Mouse (Mus musculus): ENCODE results near the gene Bbs5. TPM values are rescaled to one million over a fixed set of nuclear protein-coding genes. Genes with fewer than 3 reads are reported as not detected.

Bbs5 gene
- polyA plus RNA-seq, 1 experiment = 47.2 TPM

DNA sequence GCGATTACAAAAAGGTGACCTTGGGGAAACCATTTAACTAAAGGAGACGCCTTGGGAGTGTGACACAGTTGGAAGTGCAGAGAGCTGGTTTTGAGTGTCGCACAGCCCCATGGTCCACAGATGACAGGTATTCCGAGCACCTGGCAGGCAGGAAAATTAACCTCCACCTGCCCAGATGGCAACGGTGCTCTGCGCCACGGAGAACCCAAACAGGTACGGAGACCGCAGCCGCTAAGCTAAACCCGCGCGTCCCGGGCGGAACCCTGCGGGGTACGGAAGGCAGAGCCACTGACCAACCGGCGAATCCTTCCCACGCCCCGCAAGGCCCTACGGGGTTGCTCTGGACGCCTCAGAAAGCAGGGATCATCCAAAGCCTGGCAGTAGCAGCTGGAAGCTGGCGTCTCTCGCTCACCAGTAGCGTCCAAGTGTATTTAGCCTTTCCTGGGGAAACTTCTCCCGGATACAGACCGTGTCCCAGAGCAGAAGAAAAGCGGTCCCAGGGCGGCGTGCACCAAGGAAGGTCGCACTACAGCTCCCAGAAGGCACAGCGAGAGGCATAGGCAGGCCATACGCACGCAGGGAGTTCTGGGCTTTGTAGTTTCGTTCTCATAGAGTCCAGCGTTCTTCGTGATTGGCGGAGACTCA lies 66.1 kb downstream of the Bbs5 start, which contains the start of gene Fastkd1:
Gene Fastkd1, minus strand, starts transcription at position 536 of the 645 bp plus-strand sequence.
- peak within 1 kb of the TSS; percentile 95 for H3K27ac ChIP-seq (ENCODE audit: control insufficient read depth, insufficient read depth, low read depth, low read length)
- peak within 1 kb of the TSS; percentile 97 for H3K4me3 ChIP-seq (ENCODE audit: control insufficient read depth, low read depth, low read length)
- TF ChIP-seq CTCF (IDR thresholded peaks at IDR 0.05; ENCODE audit: control insufficient read depth, insufficient read depth, insufficient replicate concordance, low read depth, low read length) (no peak), POLR2A (IDR thresholded peaks at IDR 0.05; ENCODE audit: control insufficient read depth, low read depth, low read length) (peak; percentile 91)
- no peaks in the 10 kb centered on the region for H3K27me3 ChIP-seq (ENCODE audit: control insufficient read depth, insufficient read depth, low read length)
- no peaks in the 10 kb centered on the region for H3K36me3 ChIP-seq (ENCODE audit: control insufficient read depth, insufficient read depth, low read length)
- peaks cover 5% of the 10 kb centered on the region for H3K4me1 ChIP-seq (ENCODE audit: control insufficient read depth, insufficient read depth, low read length)

DNA sequence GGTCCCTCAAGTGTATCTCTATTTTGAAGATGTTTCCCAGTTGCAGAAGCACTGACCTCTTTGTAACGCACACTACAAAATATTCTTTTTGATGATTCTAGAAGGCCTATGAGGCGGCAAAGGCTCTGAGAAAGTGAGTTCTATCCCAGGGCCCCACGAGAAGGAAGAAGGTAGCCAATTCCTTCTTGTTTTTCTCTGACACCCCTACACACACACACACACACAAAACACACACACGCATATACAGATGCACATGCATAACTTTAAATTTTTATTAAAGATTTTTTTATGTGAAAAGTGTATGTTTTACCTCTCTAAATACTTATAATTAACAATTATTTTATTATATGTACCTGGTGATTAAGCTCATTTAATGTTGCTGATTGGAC lies 66.6 kb downstream of the Bbs5 start:
- peak overlapping the region; percentile 97 for H3K4me3 ChIP-seq (ENCODE audit: control insufficient read depth, low read depth, low read length)
- H3K27me3 ChIP-seq (ENCODE audit: control insufficient read depth, insufficient read depth, low read length) = no peaks in the 10 kb centered on the region
- peaks cover 5% of the 10 kb centered on the region for H3K4me1 ChIP-seq (ENCODE audit: control insufficient read depth, insufficient read depth, low read length)
- H3K36me3 ChIP-seq (ENCODE audit: control insufficient read depth, insufficient read depth, low read length) = no peaks in the 10 kb centered on the region
- TF ChIP-seq POLR2A (IDR thresholded peaks at IDR 0.05; ENCODE audit: control insufficient read depth, low read depth, low read length) (no peak), CTCF (IDR thresholded peaks at IDR 0.05; ENCODE audit: control insufficient read depth, insufficient read depth, insufficient replicate concordance, low read depth, low read length) (no peak)
- no peak overlapping the region for H3K27ac ChIP-seq (ENCODE audit: control insufficient read depth, insufficient read depth, low read depth, low read length)

DNA sequence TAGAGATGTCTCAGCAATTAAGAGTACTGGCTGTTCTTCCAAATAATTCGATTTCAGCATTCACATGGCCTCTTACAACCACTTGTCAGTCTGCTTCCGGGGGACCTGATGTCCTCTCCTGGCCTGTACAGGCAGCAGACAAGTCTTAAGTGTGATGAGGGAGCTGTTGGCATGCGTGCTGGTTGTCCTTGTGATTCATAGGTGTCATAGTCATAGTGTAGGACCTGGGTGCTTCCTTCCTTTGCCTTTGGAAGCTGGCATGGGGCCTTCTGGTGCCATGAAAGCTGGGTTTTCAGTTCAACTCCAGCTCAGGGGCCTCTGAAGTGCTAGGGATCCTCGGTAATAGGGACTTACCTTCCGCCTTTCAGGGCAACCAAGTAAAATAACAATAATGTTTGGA lies 67.2 kb downstream of the Bbs5 start:
- Histone ChIP-seq H3K36me3 (ENCODE audit: control insufficient read depth, insufficient read depth, low read length) (no peaks in the 10 kb centered on the region), H3K4me3 (ENCODE audit: control insufficient read depth, low read depth, low read length) (no peak overlapping the region), H3K4me1 (ENCODE audit: control insufficient read depth, insufficient read depth, low read length) (peaks cover 5% of the 10 kb centered on the region), H3K27me3 (ENCODE audit: control insufficient read depth, insufficient read depth, low read length) (no peaks in the 10 kb centered on the region), H3K27ac (ENCODE audit: control insufficient read depth, insufficient read depth, low read depth, low read length) (no peak overlapping the region)
- TF ChIP-seq POLR2A (IDR thresholded peaks at IDR 0.05; ENCODE audit: control insufficient read depth, low read depth, low read length) = no peak
- no peak for TF ChIP-seq CTCF (IDR thresholded peaks at IDR 0.05; ENCODE audit: control insufficient read depth, insufficient read depth, insufficient replicate concordance, low read depth, low read length)

DNA sequence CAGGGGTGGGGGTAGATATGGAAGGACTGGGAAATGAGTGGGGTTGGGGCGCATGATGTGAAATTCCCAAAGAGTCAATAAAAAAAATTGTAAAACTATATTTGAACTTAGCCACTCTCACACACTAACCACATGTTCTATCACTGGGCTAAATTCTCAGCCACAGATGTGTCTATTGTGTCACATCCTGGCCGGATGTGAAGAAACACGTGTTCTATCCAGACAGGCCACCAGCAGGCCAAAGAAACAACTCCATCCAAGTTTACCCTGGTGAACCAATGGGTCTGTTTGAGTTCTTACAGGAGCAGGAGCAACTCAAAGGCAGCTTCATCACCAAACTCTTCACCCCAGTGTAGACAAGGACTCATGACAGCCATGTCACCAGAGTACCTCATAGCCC lies 69.5 kb downstream of the Bbs5 start:
- H3K27me3 ChIP-seq (ENCODE audit: control insufficient read depth, insufficient read depth, low read length) = no peaks in the 10 kb centered on the region
- TF ChIP-seq CTCF (IDR thresholded peaks at IDR 0.05; ENCODE audit: control insufficient read depth, insufficient read depth, insufficient replicate concordance, low read depth, low read length) (no peak), POLR2A (IDR thresholded peaks at IDR 0.05; ENCODE audit: control insufficient read depth, low read depth, low read length) (no peak)
- H3K4me3 ChIP-seq (ENCODE audit: control insufficient read depth, low read depth, low read length) = no peak overlapping the region
- no peaks in the 10 kb centered on the region for H3K36me3 ChIP-seq (ENCODE audit: control insufficient read depth, insufficient read depth, low read length)
- no peak overlapping the region for H3K27ac ChIP-seq (ENCODE audit: control insufficient read depth, insufficient read depth, low read depth, low read length)
- peaks cover 5% of the 10 kb centered on the region for H3K4me1 ChIP-seq (ENCODE audit: control insufficient read depth, insufficient read depth, low read length)

Other genes with a start within 250 kb of the Bbs5 start
- gene Lrp2, start 61.1 kb upstream of the Bbs5 start, polyA plus RNA-seq (2012; rRNA removed) = 0.32 and 2.3 TPM in 2 replicates
- 2.4 and 2.7 TPM in 2 replicates for gene Klhl41, start 22.9 kb downstream of the Bbs5 start, polyA plus RNA-seq (2012; rRNA removed)
- gene Fastkd1, start 66.3 kb downstream of the Bbs5 start, polyA plus RNA-seq (2012; rRNA removed) = 6.2 and 7.8 TPM in 2 replicates
- gene Ppig, start 75.4 kb downstream of the Bbs5 start, polyA plus RNA-seq (2012; rRNA removed) = 8.4 and 15.3 TPM in 2 replicates
- 19.2 and 19.9 TPM in 2 replicates for gene Ccdc173, start 142.4 kb downstream of the Bbs5 start, polyA plus RNA-seq (2012; rRNA removed)
- gene Phospho2, start 142.5 kb downstream of the Bbs5 start, polyA plus RNA-seq (2012; rRNA removed) = 252 and 509 TPM in 2 replicates
- gene Klhl23, start 174.8 kb downstream of the Bbs5 start, polyA plus RNA-seq (2012; rRNA removed) = 10.9 and 20.3 TPM in 2 replicates
- 4.2 and 7.1 TPM in 2 replicates for gene Ssb, start 214.4 kb downstream of the Bbs5 start, polyA plus RNA-seq (2012; rRNA removed)
- 1.8 and 2.1 TPM in 2 replicates for gene Mettl5, start 238.4 kb downstream of the Bbs5 start, polyA plus RNA-seq (2012; rRNA removed)

Data from testis, adult 2 months (tissue).